Mouse (Mus musculus): ENCODE data around the gene Oprm1. TPM values are rescaled to one million over a fixed set of nuclear protein-coding genes. Genes with fewer than 3 reads are reported as not detected.
"Not testable (repeated sequence)": the region's sequence is repeated elsewhere in the genome, so short reads cannot be mapped to it uniquely, and the experiment has no call there.

The Oprm1 gene
- 1 to 10 TPM; 7.9 to 9.3 TPM for total RNA-seq (2021)
- long read RNA-seq, experiment 1, partial matches to known transcripts = 2 of 8 reads
- long read RNA-seq, experiment 1, other reads (novel, unspliced or antisense) = 6 of 8 reads
- long read RNA-seq, experiment 2, partial matches to known transcripts = 0 of 1 reads
- long read RNA-seq, experiment 2, other reads (novel, unspliced or antisense) = 1 of 1 reads

GRCm38 (mm10) chr10:6758206-6758605, at the start of gene Oprm1:
TSS of gene Oprm1 (plus strand) at chr10:6758506.
- no peak for DNase-seq (ENCODE audit: low spot score in 2 of 2)

GRCm38 (mm10) chr10:6717181-6717948, 40.9 kb upstream of the Oprm1 start:
- no peak for DNase-seq (ENCODE audit: low spot score in 2 of 2)

- DNase-seq (ENCODE audit: low spot score in 2 of 2) = no peak
These were observed 34.5 kb upstream of the Oprm1 start for GRCm38 (mm10) chr10:6723765-6724164.

- DNase-seq (ENCODE audit: low spot score in 2 of 2) = no peak
These were observed 29.8 kb upstream of the Oprm1 start for GRCm38 (mm10) chr10:6728469-6728868.

GRCm38 (mm10) chr10:6753375-6753774, 4.9 kb upstream of the Oprm1 start:
- no peak for DNase-seq (ENCODE audit: low spot score in 2 of 2)

- no peak for DNase-seq (ENCODE audit: low spot score in 2 of 2)
These were observed 3.0 kb downstream of the Oprm1 start, which contains the start of gene Gm10945 for GRCm38 (mm10) chr10:6761287-6761811. TSS of gene Gm10945 (minus strand) at chr10:6761761.

GRCm38 (mm10) chr10:6788517-6789237, 30.4 kb downstream of the Oprm1 start:
- DNase-seq (ENCODE audit: low spot score in 2 of 2) = peak; percentile 2 to 23

- DNase-seq (ENCODE audit: low spot score in 2 of 2) = no peak
These were observed 31.9 kb downstream of the Oprm1 start for GRCm38 (mm10) chr10:6790226-6790625.

GRCm38 (mm10) chr10:6820626-6821025, 62.3 kb downstream of the Oprm1 start:
- no peak for DNase-seq (ENCODE audit: low spot score in 2 of 2)

GRCm38 (mm10) chr10:6842225-6842624, 83.9 kb downstream of the Oprm1 start:
- no peak for DNase-seq (ENCODE audit: low spot score in 2 of 2)

GRCm38 (mm10) chr10:6846283-6846682, 88.0 kb downstream of the Oprm1 start:
- DNase-seq (ENCODE audit: low spot score in 2 of 2) = no peak

GRCm38 (mm10) chr10:6848162-6848754, 90.0 kb downstream of the Oprm1 start:
- DNase-seq (ENCODE audit: low spot score in 2 of 2) = peak; percentile 6 to 15

- no peak for DNase-seq (ENCODE audit: low spot score in 2 of 2)
These were observed 90.5 kb downstream of the Oprm1 start for GRCm38 (mm10) chr10:6848834-6849233.

- no peak for DNase-seq (ENCODE audit: low spot score in 2 of 2)
These were observed 97.5 kb downstream of the Oprm1 start for GRCm38 (mm10) chr10:6855812-6856211.

- DNase-seq (ENCODE audit: low spot score in 2 of 2) = no peak
These were observed 113.2 kb downstream of the Oprm1 start for GRCm38 (mm10) chr10:6871418-6872072.

- no peak for DNase-seq (ENCODE audit: low spot score in 2 of 2)
These were observed 115.6 kb downstream of the Oprm1 start for GRCm38 (mm10) chr10:6873917-6874316.

- no peak for DNase-seq (ENCODE audit: low spot score in 2 of 2)
These were observed 120.1 kb downstream of the Oprm1 start for GRCm38 (mm10) chr10:6878276-6878881.

- DNase-seq (ENCODE audit: low spot score in 2 of 2) = not testable (repeated sequence)
These were observed 123.7 kb downstream of the Oprm1 start for GRCm38 (mm10) chr10:6882041-6882440.

- no peak for DNase-seq (ENCODE audit: low spot score in 2 of 2)
These were observed 127.2 kb downstream of the Oprm1 start for GRCm38 (mm10) chr10:6885460-6885859.

GRCm38 (mm10) chr10:6889640-6890245, 131.4 kb downstream of the Oprm1 start:
- no peak for DNase-seq (ENCODE audit: low spot score in 2 of 2)
